Mouse (Mus musculus) testis, adult 2 months (tissue): ENCODE results near the gene Prlr. TPM values are rescaled to one million over a fixed set of nuclear protein-coding genes. Genes with fewer than 3 reads are reported as not detected.
A peak's percentile ranks its signal among the peaks of the same experiment; 100 is the strongest.

ENCODE experiments used
- H3K27ac ChIP-seq: fragments of 200-500 bp; 2 replicates; pipeline ENCODE4 v1.5.1; 2012; ENCODE audit warnings: low read depth, low read length; ENCODE audit not compliant: control insufficient read depth, insufficient read depth
- H3K27me3 ChIP-seq: fragments of 200-500 bp; 2 replicates; pipeline ENCODE4 v1.6.1; 2012; ENCODE audit warnings: mild to moderate bottlenecking, low read length, moderate library complexity; ENCODE audit not compliant: control insufficient read depth, insufficient read depth
- H3K36me3 ChIP-seq: fragments of 200-500 bp; 2 replicates; pipeline ENCODE4 v1.6.1; 2012; ENCODE audit warnings: mild to moderate bottlenecking, low read length; ENCODE audit not compliant: control insufficient read depth, insufficient read depth
- H3K4me1 ChIP-seq: fragments of 200-500 bp; 2 replicates; pipeline ENCODE4 v1.6.1; 2012; ENCODE audit warnings: low read length; ENCODE audit not compliant: control insufficient read depth, insufficient read depth
- H3K4me3 ChIP-seq: fragments of 200-500 bp; 2 replicates; pipeline ENCODE4 v1.5.1; 2012; ENCODE audit warnings: low read depth, mild to moderate bottlenecking, low read length, moderate library complexity, mixed read lengths; ENCODE audit not compliant: control insufficient read depth
- CTCF ChIP-seq: fragments of 200-500 bp; IDR thresholded peaks from 2 replicates; pipeline ENCODE4 v1.5.1; 2012; ENCODE audit warnings: low read depth, mild to moderate bottlenecking, inconsistent platforms, low read length, moderate library complexity; ENCODE audit not compliant: control insufficient read depth, insufficient read depth, insufficient replicate concordance
- POLR2A ChIP-seq: fragments of 200-500 bp; IDR thresholded peaks from 2 replicates; pipeline ENCODE4 v1.6.1; 2012; ENCODE audit warnings: low read depth, mild to moderate bottlenecking, inconsistent platforms, low read length, moderate library complexity; ENCODE audit not compliant: control insufficient read depth
- polyA plus RNA-seq: library from polyadenylated mRNA; depleted of rRNA; stranded (reverse); fragments of >200 nt; gene quantifications from 2 replicates; pipeline ENCODE4 v1.2.3, GENCODE M21; 2012

Gene Prlr
- polyA plus RNA-seq, 1 experiment, result 4.2 TPM

DNA sequence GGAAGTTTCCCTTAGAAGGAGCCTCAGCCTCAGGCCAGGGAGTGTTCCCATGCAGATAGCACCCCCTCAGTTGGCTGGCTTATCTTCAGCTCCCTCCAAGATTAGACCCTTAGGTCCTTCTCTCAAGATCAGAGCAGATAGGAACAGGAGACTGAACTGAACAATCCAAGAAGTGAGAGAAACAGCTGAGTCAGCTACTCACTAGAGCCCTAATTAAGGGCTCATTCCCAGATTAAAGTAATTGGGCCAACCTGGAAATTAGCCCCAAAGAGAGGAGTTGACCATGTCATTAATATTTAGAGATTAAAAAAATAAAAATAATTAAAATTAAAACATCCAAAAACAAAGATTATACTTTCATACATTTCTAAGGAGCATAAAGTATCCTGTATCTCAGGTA lies 35.0 kb downstream of the Prlr start:
- TF ChIP-seq CTCF, result no peak
- TF ChIP-seq POLR2A, result no peak
- H3K27me3 ChIP-seq, result no peaks in the 10 kb centered on the region
- peaks cover 2% of the 10 kb centered on the region for H3K4me1 ChIP-seq
- H3K4me3 ChIP-seq, result no peak overlapping the region
- no peaks in the 10 kb centered on the region for H3K36me3 ChIP-seq
- peak overlapping the region; percentile 83 for H3K27ac ChIP-seq

GRCm38 (mm10) chr15:10213213-10213612 lies 36.2 kb downstream of the Prlr start:
- Histone ChIP-seq H3K4me1 (peaks cover 2% of the 10 kb centered on the region), H3K27me3 (no peaks in the 10 kb centered on the region), H3K27ac (no peak overlapping the region; the same call in 1 of the 2 replicates), H3K36me3 (no peaks in the 10 kb centered on the region), H3K4me3 (no peak overlapping the region)
- TF ChIP-seq CTCF (no peak), POLR2A (no peak)

- TF ChIP-seq POLR2A, result no peak
- no peak for TF ChIP-seq CTCF
- H3K4me1 ChIP-seq, result peaks cover 2% of the 10 kb centered on the region
- H3K27ac ChIP-seq, result no peak overlapping the region
- no peaks in the 10 kb centered on the region for H3K36me3 ChIP-seq
- H3K27me3 ChIP-seq, result no peaks in the 10 kb centered on the region
- no peak overlapping the region for H3K4me3 ChIP-seq
Observed at GRCm38 (mm10) chr15:10213710-10214109, 36.7 kb downstream of the Prlr start.

DNA sequence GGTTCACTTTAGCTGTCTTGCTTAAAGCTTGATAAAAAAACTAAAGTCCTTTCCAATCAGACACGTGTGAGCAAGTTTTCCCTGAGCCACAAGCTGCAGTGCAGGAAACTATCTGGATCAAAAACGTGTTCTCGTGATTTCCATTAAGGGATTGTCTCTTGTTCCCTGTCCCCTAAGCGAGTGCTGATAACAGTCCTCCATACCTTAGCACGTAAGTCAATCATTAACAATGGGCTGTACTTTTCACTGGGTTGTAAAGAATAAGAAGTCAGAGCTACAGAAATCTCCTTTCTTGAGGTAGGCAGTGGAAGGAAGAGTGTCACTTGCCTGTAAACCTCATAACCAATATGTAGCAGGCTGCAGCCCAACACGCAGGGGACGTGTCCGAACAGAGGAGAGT lies 38.7 kb downstream of the Prlr start:
- TF ChIP-seq CTCF (no peak), POLR2A (no peak)
- H3K27ac ChIP-seq, result no peak overlapping the region
- H3K4me1 ChIP-seq, result peaks cover 1% of the 10 kb centered on the region
- H3K27me3 ChIP-seq, result no peaks in the 10 kb centered on the region
- no peaks in the 10 kb centered on the region for H3K36me3 ChIP-seq
- no peak overlapping the region for H3K4me3 ChIP-seq

DNA sequence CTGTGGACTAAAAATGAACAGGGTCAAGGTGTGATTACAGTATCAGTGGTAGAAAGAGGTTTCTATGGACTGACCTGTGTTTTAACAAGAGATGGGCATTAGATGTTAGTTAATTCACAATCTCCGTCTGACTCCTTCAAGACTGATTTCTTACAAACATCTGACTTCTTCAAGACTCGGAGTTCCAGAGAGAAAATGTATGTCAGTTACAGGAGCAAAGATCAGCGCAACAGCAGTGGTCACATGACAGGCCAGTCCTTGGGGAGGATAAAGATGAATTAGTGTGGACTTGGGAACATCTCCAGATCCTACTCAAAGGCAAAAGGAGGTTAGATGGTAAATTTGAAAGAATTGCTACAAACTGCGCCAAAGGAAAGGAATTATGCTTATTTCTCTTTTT lies 39.2 kb downstream of the Prlr start:
- Histone ChIP-seq H3K27ac (no peak overlapping the region), H3K36me3 (no peaks in the 10 kb centered on the region), H3K27me3 (no peaks in the 10 kb centered on the region), H3K4me3 (no peak overlapping the region), H3K4me1 (no peaks in the 10 kb centered on the region)
- TF ChIP-seq POLR2A (no peak), CTCF (no peak)

DNA sequence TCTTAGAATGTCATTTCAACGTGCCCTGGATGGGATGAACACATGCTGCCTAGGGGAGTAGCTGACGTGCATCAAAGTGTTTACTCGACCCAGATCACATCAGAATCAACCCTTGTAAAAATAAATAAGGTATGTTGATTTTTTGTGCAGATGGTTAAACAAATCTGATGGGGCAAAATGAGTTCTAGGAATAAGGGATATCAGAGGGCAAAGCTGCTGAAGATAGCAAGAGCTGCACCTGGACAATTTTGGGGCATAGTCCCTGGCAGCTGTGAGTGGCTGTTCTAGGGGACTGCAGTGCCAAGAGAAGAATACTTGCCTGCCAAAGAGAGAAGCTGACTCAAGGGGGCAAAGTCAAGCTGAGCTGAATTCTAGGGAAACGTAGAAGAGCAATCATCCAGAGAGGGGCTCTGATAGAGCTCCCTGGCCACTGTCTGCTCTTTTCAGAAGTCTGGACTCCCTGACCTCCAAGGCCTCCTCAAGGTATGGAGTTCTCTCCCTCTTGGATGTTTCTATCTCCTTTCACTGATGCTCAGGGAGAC lies 46.6 kb downstream of the Prlr start:
- H3K36me3 ChIP-seq, result no peaks in the 10 kb centered on the region
- no peaks in the 10 kb centered on the region for H3K4me1 ChIP-seq
- no peaks in the 10 kb centered on the region for H3K27me3 ChIP-seq
- H3K27ac ChIP-seq, result no peak overlapping the region
- TF ChIP-seq CTCF (no peak), POLR2A (no peak)
- H3K4me3 ChIP-seq, result no peak overlapping the region

DNA sequence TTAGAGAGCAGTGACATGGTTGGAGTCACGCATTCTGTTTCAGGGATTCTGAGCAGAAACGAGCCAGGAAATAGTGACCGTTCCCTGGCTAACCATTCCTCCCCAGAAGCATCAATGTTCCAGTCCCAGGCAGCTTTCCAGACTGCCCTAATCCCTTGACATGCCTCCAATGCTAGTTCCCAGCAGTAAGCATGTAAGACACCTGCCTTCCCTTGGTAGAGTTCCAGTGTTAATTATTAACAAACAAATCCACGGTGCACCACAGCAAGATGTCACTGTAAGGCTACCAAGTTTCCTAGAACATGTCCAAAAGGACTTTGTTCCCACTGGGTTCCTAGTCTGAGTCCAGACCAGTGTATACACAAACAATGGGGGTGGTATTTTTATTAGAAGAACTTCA lies 48.7 kb downstream of the Prlr start:
- H3K27ac ChIP-seq, result no peak overlapping the region
- H3K27me3 ChIP-seq, result no peaks in the 10 kb centered on the region
- H3K4me1 ChIP-seq, result no peaks in the 10 kb centered on the region
- no peaks in the 10 kb centered on the region for H3K36me3 ChIP-seq
- TF ChIP-seq POLR2A (no peak), CTCF (no peak)
- no peak overlapping the region for H3K4me3 ChIP-seq

GRCm38 (mm10) chr15:10228636-10229035 lies 51.6 kb downstream of the Prlr start:
- Histone ChIP-seq H3K4me3 (no peak overlapping the region), H3K27ac (no peak overlapping the region), H3K36me3 (no peaks in the 10 kb centered on the region), H3K27me3 (no peaks in the 10 kb centered on the region), H3K4me1 (no peaks in the 10 kb centered on the region)
- TF ChIP-seq POLR2A, result no peak
- TF ChIP-seq CTCF, result no peak
